Mouse (Mus musculus): ENCODE data around the gene Gm17416. TPM values are rescaled to one million over a fixed set of nuclear protein-coding genes. Genes with fewer than 3 reads are reported as not detected.

The Gm17416 gene
- not detected for total RNA-seq (2023)

DNA sequence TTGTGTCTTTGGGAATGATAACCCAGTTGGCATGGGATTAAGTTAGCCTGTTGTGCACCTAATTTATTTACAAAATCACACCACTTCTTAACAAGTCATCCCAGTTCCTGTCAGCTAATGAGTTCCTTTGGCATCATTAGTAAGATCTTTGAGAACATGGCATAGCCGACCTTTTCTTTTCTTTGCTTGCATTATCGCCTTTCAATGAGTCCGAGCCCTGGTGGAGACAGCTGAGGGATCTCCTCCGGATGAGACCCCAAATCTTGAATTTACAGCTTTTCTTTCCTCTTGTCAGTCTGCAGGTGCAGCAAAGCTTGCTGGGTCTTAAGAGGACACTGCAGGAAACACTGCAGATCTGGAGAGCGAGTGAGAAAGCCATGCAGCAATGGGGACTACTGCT lies at the start of gene Gm17416:
Gene Gm17416 (plus strand): TSS at position 301 of the 400 bp plus-strand sequence.

DNA sequence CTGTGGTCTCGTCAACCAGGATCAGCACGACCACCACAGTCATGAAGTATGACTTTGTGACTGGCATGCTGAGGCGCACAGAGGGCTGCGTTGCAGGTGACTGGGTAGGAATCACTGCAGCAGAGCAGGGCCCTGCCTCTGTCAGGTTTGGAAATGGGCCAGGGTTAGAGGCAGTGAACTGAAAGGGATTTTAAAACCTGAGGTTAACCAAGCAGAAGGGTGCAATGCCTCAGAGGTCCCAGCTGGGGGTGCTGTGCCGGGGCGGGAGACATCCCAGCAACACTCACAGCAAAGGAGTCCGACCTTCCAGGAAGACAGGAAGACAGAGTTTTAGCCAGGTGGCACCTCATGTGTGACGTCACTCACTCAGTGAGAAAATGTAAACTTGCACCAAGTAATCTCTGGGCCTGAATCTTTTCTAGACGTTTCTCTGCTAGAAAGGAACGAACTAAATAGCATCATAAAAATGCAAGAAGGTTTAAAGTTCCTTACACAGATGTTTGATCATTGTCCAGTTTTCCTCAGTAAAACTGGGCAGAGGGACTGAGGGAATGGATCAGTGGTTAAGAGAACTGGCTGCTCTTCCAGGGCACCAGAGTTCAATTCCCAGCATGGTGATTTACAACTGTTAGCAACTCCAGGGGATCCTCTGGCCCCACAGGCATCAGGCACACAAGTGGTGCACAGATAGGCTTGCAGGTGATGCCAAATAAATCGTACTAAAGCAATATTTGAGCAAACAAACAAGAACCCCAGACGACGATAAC lies 29.0 kb upstream of the Gm17416 start, which contains the start of gene Defb29:
Gene Defb29 (minus strand): TSS at position 155 of the 767 bp plus-strand sequence.

DNA sequence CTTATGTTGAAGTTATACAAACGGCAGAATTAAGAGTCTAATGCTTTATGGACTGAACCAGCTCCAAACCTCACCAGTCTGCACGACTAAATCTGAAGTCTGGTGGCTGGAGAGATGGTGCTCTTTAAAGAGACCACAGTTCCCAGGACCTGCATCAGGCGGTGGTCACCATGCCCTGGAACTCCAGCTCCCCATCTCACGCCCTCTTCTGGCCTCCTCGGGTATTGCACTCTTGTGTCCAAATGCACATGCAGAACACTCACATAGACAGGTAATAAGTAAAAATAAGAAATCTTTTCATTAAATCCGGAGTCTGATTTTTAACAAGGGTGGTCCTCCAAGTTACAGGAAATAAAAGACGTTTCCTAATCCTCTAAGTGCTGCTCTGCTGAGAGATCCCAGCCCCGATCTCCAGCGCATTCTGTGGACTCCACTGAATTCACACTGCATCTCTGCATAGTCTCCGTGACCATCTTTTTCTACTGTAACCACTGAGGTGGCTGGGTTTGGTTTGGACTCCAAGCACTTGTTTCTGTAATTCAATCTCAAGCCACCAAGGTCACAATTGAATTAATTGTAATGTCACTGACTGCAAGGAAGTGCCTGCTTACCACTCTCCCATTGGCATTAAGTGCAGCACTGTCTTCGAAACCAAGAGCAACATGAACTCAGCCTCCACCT lies 3.1 kb downstream of the Gm17416 start, which contains the start of gene Defb21:
Gene Defb21 (plus strand): TSS at position 631 of the 681 bp plus-strand sequence.

DNA sequence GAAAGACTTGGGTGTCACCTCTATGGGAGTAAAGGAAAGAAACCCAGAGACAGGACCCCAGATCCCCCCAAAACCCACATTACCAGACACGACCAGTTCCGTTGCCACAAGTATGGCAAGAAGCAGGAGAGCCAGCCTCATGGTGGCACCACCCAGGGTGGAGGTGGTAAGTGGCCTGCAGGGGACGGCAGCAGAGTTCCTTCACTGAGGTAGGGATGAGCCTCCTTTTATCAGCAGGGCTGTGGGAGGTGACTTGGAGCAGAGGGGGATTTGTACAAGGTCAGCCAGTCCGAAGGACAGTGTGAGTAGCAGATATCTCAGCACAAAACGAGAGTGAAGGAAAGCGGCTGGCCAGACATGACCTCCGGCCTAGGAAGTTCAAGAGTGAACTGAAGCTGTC lies 11.0 kb downstream of the Gm17416 start, which contains the start of gene Defb19:
Gene Defb19 (minus strand): TSS at position 206 of the 400 bp plus-strand sequence.

DNA sequence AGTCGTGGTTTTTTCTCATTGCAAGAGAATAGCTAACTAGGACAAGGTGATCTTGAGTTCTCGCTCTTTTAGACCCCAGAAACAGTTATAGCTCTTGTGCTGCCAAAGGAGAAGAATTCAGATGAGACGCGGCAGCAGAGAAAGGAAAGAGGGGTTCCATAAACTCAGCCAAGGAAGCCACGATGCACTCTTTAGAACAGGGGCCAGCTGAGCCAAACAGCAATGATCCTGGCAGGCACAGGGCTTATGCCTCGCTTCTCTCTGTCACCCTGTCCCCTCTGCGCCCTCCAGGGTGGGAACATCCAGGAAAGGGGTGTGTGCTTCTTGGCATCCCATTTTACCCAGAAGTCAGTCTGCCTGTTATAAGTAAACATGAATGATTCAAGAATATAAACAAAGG lies 30.2 kb downstream of the Gm17416 start, which contains the start of gene Defb45:
Gene Defb45 (minus strand): TSS at position 101 of the 400 bp plus-strand sequence.

DNA sequence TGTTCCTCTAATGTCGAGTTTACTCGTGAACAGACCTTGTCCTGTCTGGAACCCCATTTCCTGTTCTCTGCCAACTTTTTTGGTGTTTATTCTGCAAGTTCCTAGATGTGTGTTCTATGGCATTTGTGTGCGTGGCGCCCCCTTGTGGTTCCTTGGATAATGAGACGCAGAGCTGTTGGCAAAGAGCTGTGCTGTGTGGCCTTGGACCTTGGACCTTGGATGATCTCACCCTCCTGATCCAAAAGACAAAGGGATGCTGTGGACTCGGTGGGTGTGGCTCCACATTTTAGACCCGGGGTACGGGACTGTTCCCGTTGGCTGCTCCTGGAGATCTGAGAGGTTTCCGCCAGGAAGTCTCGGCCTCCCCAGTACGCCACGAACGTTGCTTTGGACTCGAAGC lies 34.9 kb downstream of the Gm17416 start, which contains the start of gene Defb36:
Gene Defb36 (plus strand): TSS at position 271 of the 400 bp plus-strand sequence.

Other genes starting within 250 kb of the Gm17416 start
- 100 to 1,000 TPM; 122 to 141 TPM for gene Rbck1, start 236.7 kb upstream of the Gm17416 start, total RNA-seq (2023)
- gene Trib3, start 225.3 kb upstream of the Gm17416 start, total RNA-seq (2023) = 1 to 10 TPM; 1.7 to 2.0 TPM
- not detected for gene Nrsn2, start 192.7 kb upstream of the Gm17416 start, total RNA-seq (2023)
- under 1 TPM; 0.37 to 0.52 TPM for gene Sox12, start 171.3 kb upstream of the Gm17416 start, total RNA-seq (2023)
- gene Zcchc3, start 154.3 kb upstream of the Gm17416 start, total RNA-seq (2023) = 1 to 10 TPM; 1.0 to 1.7 TPM
- not detected for gene 6820408C15Rik, start 153.8 kb upstream of the Gm17416 start, total RNA-seq (2023)
- gene Defb23, start 104.7 kb upstream of the Gm17416 start, total RNA-seq (2023) = not detected
- gene Defb20, start 92.3 kb upstream of the Gm17416 start, total RNA-seq (2023) = not detected
- gene Defb22, start 79.2 kb upstream of the Gm17416 start, total RNA-seq (2023) = not detected
- gene Defb26, start 57.6 kb upstream of the Gm17416 start, total RNA-seq (2023) = not detected
- gene Defb28, start 51.1 kb upstream of the Gm17416 start, total RNA-seq (2023) = not detected
- gene Defb29, start 29.2 kb upstream of the Gm17416 start, total RNA-seq (2023) = not detected
- not detected for gene Defb21, start 3.4 kb downstream of the Gm17416 start, total RNA-seq (2023)
- not detected for gene Defb19, start 11.0 kb downstream of the Gm17416 start, total RNA-seq (2023)
- not detected for gene Defb45, start 30.1 kb downstream of the Gm17416 start, total RNA-seq (2023)
- gene Defb36, start 35.0 kb downstream of the Gm17416 start, total RNA-seq (2023) = not detected
- gene Defb25, start 53.7 kb downstream of the Gm17416 start, total RNA-seq (2023) = not detected
- 10 to 100 TPM; 15.8 to 19.4 TPM for gene Rem1, start 57.6 kb downstream of the Gm17416 start, total RNA-seq (2023)
- 100 to 1,000 TPM; 186 to 191 TPM for gene H13, start 100.1 kb downstream of the Gm17416 start, total RNA-seq (2023)
- 10 to 100 TPM; 21.4 to 22.3 TPM for gene Mcts2, start 117.7 kb downstream of the Gm17416 start, total RNA-seq (2023)
- gene Id1, start 166.9 kb downstream of the Gm17416 start, total RNA-seq (2023) = 10 to 100 TPM; 46.4 to 77.6 TPM
- gene Cox4i2, start 184.8 kb downstream of the Gm17416 start, total RNA-seq (2023) = not detected

All from monocyte, adult 59 days (primary cell).